Comparison of ENCODE assay signal across 16 mouse cellular contexts in genomic region chr4:125727626-125728025, GRCm38 (mm10).
DNase-seq lines count a peak whose midpoint lies in the region; ATAC-seq and TF ChIP-seq lines count a peak whose summit lies in the region.
"Had no signal": no experiment of that assay in that cellular context is flagged by ENCODE, and none has a peak within 500 bp of the region (broad histone marks: within the 10 kb centered on the region; RNA-seq: fewer than 3 reads in every experiment).

No protein-coding gene starts in this region.

- H3K4me3 ChIP-seq in midbrain, embryonic 11.5 days (ENCODE audit: low read depth, low read length), result no peak overlapping the region
- H3K4me3 ChIP-seq in midbrain, postnatal 0 days (ENCODE audit: low read depth, low read length), result no peak overlapping the region
- peak overlapping the region; percentile 28 for H3K4me3 ChIP-seq in hindbrain, embryonic 12.5 days
- H3K4me3 ChIP-seq in midbrain, embryonic 13.5 days (replicated peaks), result no peak overlapping the region
- H3K4me3 ChIP-seq: erythroblast, embryonic 14.5 days; heart, embryonic 15.5 days had no signal

- H3K36me3 ChIP-seq in midbrain, embryonic 11.5 days (ENCODE audit: control insufficient read depth, insufficient read depth, low read length), result no peaks in the 10 kb centered on the region
- no peaks in the 10 kb centered on the region for H3K36me3 ChIP-seq in midbrain, postnatal 0 days (ENCODE audit: insufficient read depth, low read length)
- no peaks in the 10 kb centered on the region for H3K36me3 ChIP-seq in hindbrain, embryonic 12.5 days
- H3K36me3 ChIP-seq in midbrain, embryonic 13.5 days, result no peaks in the 10 kb centered on the region
- H3K36me3 ChIP-seq: heart, embryonic 15.5 days had no signal

- no peak overlapping the region for H3K27ac ChIP-seq in midbrain, embryonic 11.5 days (ENCODE audit: low read depth, low read length)
- no peak overlapping the region for H3K27ac ChIP-seq in midbrain, postnatal 0 days (ENCODE audit: low read depth, low read length)
- peak overlapping the region; percentile 89 for H3K27ac ChIP-seq in hindbrain, embryonic 12.5 days
- H3K27ac ChIP-seq in midbrain, embryonic 13.5 days, result no peak overlapping the region
- H3K27ac ChIP-seq: heart, embryonic 15.5 days; macrophage had no signal

- H3K4me1 ChIP-seq in midbrain, embryonic 11.5 days (ENCODE audit: control insufficient read depth, insufficient read depth, low read length), result peaks cover 16% of the 10 kb centered on the region
- no peaks in the 10 kb centered on the region for H3K4me1 ChIP-seq in midbrain, postnatal 0 days (ENCODE audit: insufficient read depth, low read length)
- H3K4me1 ChIP-seq in hindbrain, embryonic 12.5 days, result peaks cover 42% of the 10 kb centered on the region
- H3K4me1 ChIP-seq in midbrain, embryonic 13.5 days (replicated peaks), result peaks cover 41% of the 10 kb centered on the region

- 9% methylated on average over 4 of the region's 4 CpGs for WGBS in midbrain, embryonic 11.5 days
- 30% methylated on average over 4 of the region's 4 CpGs for WGBS in midbrain, postnatal 0 days
- 13% methylated on average over 4 of the region's 4 CpGs for WGBS in hindbrain, embryonic 12.5 days
- WGBS in midbrain, embryonic 13.5 days, result 11% methylated on average over 4 of the region's 4 CpGs

- no peak for ATAC-seq in midbrain, embryonic 11.5 days (ENCODE audit: low FRiP score)
- no peak for ATAC-seq in midbrain, postnatal 0 days (ENCODE audit: low FRiP score)
- ATAC-seq in hindbrain, embryonic 12.5 days (ENCODE audit: low FRiP score), result no peak
- no peak for ATAC-seq in midbrain, embryonic 13.5 days
- ATAC-seq: CD4-positive, CD25-positive, alpha-beta regulatory T cell, adult 4 months; inflammation-experienced regulatory T-cells, adult 6 months; liver, postnatal 0 days had no signal

- H3K4me2 ChIP-seq in midbrain, embryonic 11.5 days, result peak overlapping the region; percentile 51; the same call in 1 of the 2 replicates
- no peak overlapping the region for H3K4me2 ChIP-seq in midbrain, postnatal 0 days (ENCODE audit: low read depth, low read length, poor library complexity, severe bottlenecking)
- peak overlapping the region; percentile 53 for H3K4me2 ChIP-seq in hindbrain, embryonic 12.5 days (replicated peaks)
- peak overlapping the region; percentile 51 for H3K4me2 ChIP-seq in midbrain, embryonic 13.5 days (replicated peaks)
- H3K4me2 ChIP-seq: heart, embryonic 15.5 days had no signal

- peaks cover 12% of the 10 kb centered on the region; the same call in 1 of the 2 replicates for H3K27me3 ChIP-seq in midbrain, embryonic 11.5 days (ENCODE audit: control insufficient read depth, insufficient read depth, low read length)
- peaks cover 12% of the 10 kb centered on the region for H3K27me3 ChIP-seq in midbrain, postnatal 0 days (ENCODE audit: insufficient read depth, low read length)
- H3K27me3 ChIP-seq in hindbrain, embryonic 12.5 days, result peaks cover 47% of the 10 kb centered on the region
- H3K27me3 ChIP-seq in midbrain, embryonic 13.5 days, result peaks cover 62% of the 10 kb centered on the region

- TF ChIP-seq CTCF in midbrain, postnatal 0 days (IDR thresholded peaks at IDR 0.05), result no peak

- no peaks in the 10 kb centered on the region for H3K9me3 ChIP-seq in midbrain, embryonic 11.5 days (ENCODE audit: control insufficient read depth, low read length)
- H3K9me3 ChIP-seq in midbrain, postnatal 0 days (ENCODE audit: low read length), result no peaks in the 10 kb centered on the region
- H3K9me3 ChIP-seq in hindbrain, embryonic 12.5 days (replicated peaks), result no peaks in the 10 kb centered on the region
- no peaks in the 10 kb centered on the region for H3K9me3 ChIP-seq in midbrain, embryonic 13.5 days
- H3K9me3 ChIP-seq: heart, embryonic 15.5 days had no signal

- H3K9ac ChIP-seq in midbrain, embryonic 11.5 days (ENCODE audit: low read length), result no peak overlapping the region
- H3K9ac ChIP-seq in midbrain, postnatal 0 days (replicated peaks; ENCODE audit: low read length, poor library complexity, severe bottlenecking), result no peak overlapping the region
- H3K9ac ChIP-seq in hindbrain, embryonic 12.5 days, result peak overlapping the region; percentile 42
- peak overlapping the region; percentile 15; the same call in 1 of the 2 replicates for H3K9ac ChIP-seq in midbrain, embryonic 13.5 days (replicated peaks)
- H3K9ac ChIP-seq: heart, embryonic 15.5 days; liver, postnatal 0 days had no signal

- peak; percentile 90 for DNase-seq in midbrain, embryonic 11.5 days (ENCODE audit: low spot score, missing footprints)
- no peak for DNase-seq in midbrain, postnatal 0 days (ENCODE audit: low spot score)
- no peak for DNase-seq in urinary bladder, adult 2 months (ENCODE audit: low spot score)
- DNase-seq in spleen, postnatal 36 days (ENCODE audit: low spot score in 2 of 2), result no peak
- DNase-seq in right cerebral cortex, postnatal 36 days (ENCODE audit: low spot score in 2 of 2), result no peak
- DNase-seq: cerebellum, adult 11-12 months; kidney, postnatal 4 days; liver, postnatal 0 days; thymus, postnatal 4 days had no signal

Comparison
In these comparisons a context has a peak if more than half of its experiments do, and no peak if none do; other contexts are left out.
1. H3K9ac ChIP-seq: peak in hindbrain, embryonic 12.5 days (single experiment) and midbrain, embryonic 13.5 days (single experiment); none in midbrain, embryonic 11.5 days (single experiment) and midbrain, postnatal 0 days (single experiment).